Mouse (Mus musculus) forebrain, embryonic 14.5 days (tissue): ENCODE measurements at regions not wholly inside any gene's neighbourhood (a gene's known extent, or its start where the extent isn't known, plus 50 kb on each side); places are given as distances from the start of the nearest gene placed in this dataset.

Source experiments
- ATAC-seq: fragments of 200-750 bp; cut with Nextera tagmentation; 2 replicates; pipeline ENCODE4 v1.8.0; 2017; ENCODE audit warnings: mild to moderate bottlenecking, moderate library complexity
- DNase-seq: peaks from one replicate; pipeline ENCODE4 v3.0.0-alpha.2; 2015; ENCODE audit warnings: low spot score
- H3K27ac ChIP-seq: fragments of 300-500 bp; sonication (generic); 2 replicates; pipeline ENCODE4 v1.5.1; 2014; ENCODE audit warnings: low read depth, mild to moderate bottlenecking, control low read depth, low read length, moderate library complexity
- H3K27me3 ChIP-seq: fragments of 300-500 bp; sonication (generic); replicated peaks from 2 replicates; pipeline ENCODE4 v1.6.1; 2014; ENCODE audit warnings: low read length, control low read depth, mixed read lengths; ENCODE audit not compliant: control insufficient read depth, insufficient read depth
- H3K36me3 ChIP-seq: fragments of 300-500 bp; sonication (generic); 2 replicates; pipeline ENCODE4 v1.6.1; 2014; ENCODE audit warnings: low read length, control low read depth; ENCODE audit not compliant: control insufficient read depth, insufficient read depth
- H3K4me1 ChIP-seq: fragments of 300-500 bp; sonication (generic); 2 replicates; pipeline ENCODE4 v1.6.1; 2014; ENCODE audit warnings: antibody characterized with exemption, low read length, control low read depth; ENCODE audit not compliant: control insufficient read depth, insufficient read depth
- H3K4me2 ChIP-seq: fragments of 300-500 bp; sonication (generic); 2 replicates; pipeline ENCODE4 v1.6.1; 2014; ENCODE audit warnings: mild to moderate bottlenecking, control low read depth, low read length
- H3K4me3 ChIP-seq: fragments of 300-500 bp; sonication (generic); 2 replicates; pipeline ENCODE4 v1.5.1; 2014; ENCODE audit warnings: low read depth, low read length, control low read depth
- H3K9ac ChIP-seq: fragments of 300-500 bp; sonication (generic); 2 replicates; pipeline ENCODE4 v1.6.1; 2014; ENCODE audit warnings: mild to moderate bottlenecking, low read length, control low read depth, moderate library complexity
- H3K9me3 ChIP-seq: fragments of 300-500 bp; sonication (generic); replicated peaks from 2 replicates; pipeline ENCODE4 v1.6.1; 2016; ENCODE audit warnings: low read length, control low read depth, mixed read lengths; ENCODE audit not compliant: control insufficient read depth
- WGBS: fragments of 180-500 bp; shearing (Covaris S2); extraction: QIAGEN DNeasy Blood & Tissue Kit; methylation state at CpG from one replicate; pipeline ENCODE4 v1.1.7; 2014; 5-methylcytosine and 5-hydroxymethylcytosine counted together

DNA sequence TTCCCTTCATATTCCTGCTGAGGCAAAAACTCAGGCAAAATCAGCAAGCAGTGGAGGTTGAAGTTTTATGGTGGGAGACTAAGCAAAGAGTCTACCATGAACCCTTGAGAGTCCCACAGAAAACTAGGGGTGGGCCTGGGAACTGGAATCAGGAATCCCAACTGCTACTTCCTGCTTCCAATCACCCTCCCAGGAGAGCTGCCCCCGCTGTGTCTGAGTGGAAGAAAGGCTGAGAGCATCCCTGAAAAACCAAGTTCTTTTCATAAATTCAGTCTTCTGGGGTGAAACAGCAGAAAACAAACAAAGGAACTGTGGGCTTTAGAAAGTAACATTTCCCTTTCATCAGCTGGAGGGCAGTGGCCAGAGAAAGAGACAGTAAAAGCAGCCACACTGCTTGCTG lies 445.0 kb downstream of the Gsdmc2 start:
- ATAC-seq (no peak), DNase-seq (no peak)
- H3K4me2 ChIP-seq: no peak overlapping the region
- no peaks in the 10 kb centered on the region for H3K27me3 ChIP-seq
- no peaks in the 10 kb centered on the region for H3K4me1 ChIP-seq
- H3K27ac ChIP-seq: no peak overlapping the region
- no peaks in the 10 kb centered on the region for H3K9me3 ChIP-seq
- no peak overlapping the region for H3K4me3 ChIP-seq
- H3K9ac ChIP-seq: no peak overlapping the region
- 65% methylated on average over 1 of the region's 1 CpGs for WGBS
- H3K36me3 ChIP-seq: no peaks in the 10 kb centered on the region

DNA sequence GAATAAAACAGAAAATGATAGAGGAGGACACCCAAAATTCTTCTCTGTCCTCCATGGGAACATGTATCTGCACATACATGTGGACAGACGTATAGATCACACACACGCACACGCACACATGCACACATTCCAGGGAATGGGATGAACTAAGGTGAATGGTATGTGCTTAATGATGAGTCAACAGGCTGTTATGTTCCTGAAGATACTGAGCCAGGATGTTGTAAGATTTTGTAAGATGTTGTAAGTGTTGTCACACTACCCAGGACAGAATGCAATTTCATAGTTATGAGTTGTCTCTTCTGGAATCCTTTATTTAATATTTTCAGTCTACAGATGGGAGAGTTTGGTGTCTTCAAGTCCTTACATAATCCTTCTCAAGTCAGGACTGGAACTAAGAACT lies 447.5 kb downstream of the Gsdmc2 start:
- Histone ChIP-seq H3K4me3 (no peak overlapping the region), H3K4me2 (no peak overlapping the region), H3K36me3 (no peaks in the 10 kb centered on the region), H3K27ac (no peak overlapping the region), H3K4me1 (no peaks in the 10 kb centered on the region), H3K27me3 (no peaks in the 10 kb centered on the region), H3K9me3 (no peaks in the 10 kb centered on the region), H3K9ac (no peak overlapping the region)
- ATAC-seq: no peak
- no peak for DNase-seq
- WGBS: 96% methylated on average over 3 of the region's 3 CpGs

DNA sequence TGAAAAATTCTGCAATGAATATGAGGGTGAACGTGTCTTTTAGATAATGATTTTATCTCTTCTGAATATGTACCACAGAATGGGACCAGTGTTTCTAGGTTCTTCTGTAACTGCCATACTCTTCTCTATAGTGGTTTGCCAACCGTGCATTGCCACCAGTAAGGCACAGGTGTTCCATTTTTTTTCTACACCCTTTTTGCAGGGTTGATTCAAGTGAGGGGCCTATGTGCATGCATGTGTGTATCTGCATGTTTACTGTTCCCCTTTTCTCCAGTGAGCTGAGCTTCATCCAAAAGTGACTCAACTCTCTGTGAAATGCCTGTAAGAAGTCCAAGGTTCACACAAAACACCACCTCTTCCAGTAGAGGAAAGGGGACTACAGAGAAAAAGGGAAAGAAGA lies 467.7 kb downstream of the Gsdmc2 start:
- Histone ChIP-seq H3K4me2 (no peak overlapping the region), H3K27me3 (no peaks in the 10 kb centered on the region), H3K4me1 (no peaks in the 10 kb centered on the region), H3K27ac (no peak overlapping the region), H3K9ac (no peak overlapping the region), H3K4me3 (no peak overlapping the region), H3K36me3 (no peaks in the 10 kb centered on the region), H3K9me3 (no peaks in the 10 kb centered on the region)
- DNase-seq: no peak
- ATAC-seq: no peak
- 88% methylated on average over 2 of the region's 2 CpGs for WGBS

DNA sequence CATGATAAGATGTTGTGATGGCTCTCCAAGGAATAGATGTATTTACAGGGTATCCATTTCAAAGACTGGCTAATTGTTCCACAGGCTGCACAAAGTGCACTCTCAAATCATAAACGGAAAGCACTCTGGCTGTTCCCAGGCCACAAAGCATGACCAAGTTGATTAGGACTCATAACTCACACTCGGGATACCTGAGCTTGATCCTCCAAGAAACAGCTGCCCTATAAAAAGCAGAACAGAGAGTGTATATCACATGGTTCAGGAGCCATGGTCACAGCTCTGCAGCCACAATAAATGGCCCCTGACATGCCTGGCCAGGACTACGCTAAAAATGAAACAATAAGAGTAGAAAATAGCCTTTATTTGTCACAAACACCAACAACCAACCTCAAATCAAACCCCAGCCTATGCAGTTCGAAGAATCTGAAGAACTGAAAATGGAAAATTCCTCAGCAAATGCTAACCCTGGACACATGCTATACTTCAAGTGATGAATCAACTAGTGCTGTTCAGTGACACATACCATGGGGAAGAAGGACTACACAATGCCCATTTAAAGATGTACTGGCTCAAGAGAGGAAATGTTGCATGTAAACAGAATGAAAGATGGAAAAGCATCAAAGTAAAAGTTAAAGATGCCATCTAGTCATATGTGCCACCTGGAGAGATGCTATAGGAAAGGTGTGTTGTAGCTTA lies 473.5 kb downstream of the Gsdmc2 start:
- no peak overlapping the region for H3K4me2 ChIP-seq
- DNase-seq (no peak), ATAC-seq (no peak)
- no peak overlapping the region for H3K9ac ChIP-seq
- no peaks in the 10 kb centered on the region for H3K36me3 ChIP-seq
- no peaks in the 10 kb centered on the region for H3K27me3 ChIP-seq
- no peaks in the 10 kb centered on the region for H3K9me3 ChIP-seq
- WGBS: 83% methylated on average over 4 of the region's 4 CpGs
- no peaks in the 10 kb centered on the region for H3K4me1 ChIP-seq
- H3K27ac ChIP-seq: no peak overlapping the region
- H3K4me3 ChIP-seq: no peak overlapping the region

DNA sequence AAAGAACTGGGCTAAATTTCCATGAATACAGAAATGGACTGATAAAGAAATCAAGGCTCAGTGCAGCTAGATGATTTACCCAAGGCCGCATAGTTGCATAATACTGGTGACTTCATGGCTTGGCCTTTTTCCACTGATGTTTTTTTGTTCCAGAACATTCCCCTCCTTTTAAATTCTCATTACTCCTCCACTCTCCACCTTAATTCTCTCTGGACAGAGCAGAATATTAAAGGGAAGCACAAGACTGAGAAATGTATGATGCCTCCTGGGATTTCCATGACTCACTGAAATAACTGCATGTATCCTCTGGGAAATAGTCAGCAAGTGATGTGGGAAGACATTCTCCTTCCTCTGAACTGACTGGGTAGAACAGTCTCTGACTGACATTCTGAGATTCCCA lies 480.5 kb downstream of the Gsdmc2 start:
- no peaks in the 10 kb centered on the region for H3K36me3 ChIP-seq
- no peaks in the 10 kb centered on the region for H3K9me3 ChIP-seq
- DNase-seq: no peak
- no peaks in the 10 kb centered on the region for H3K27me3 ChIP-seq
- no peak overlapping the region for H3K9ac ChIP-seq
- H3K4me3 ChIP-seq: no peak overlapping the region
- ATAC-seq: no peak
- H3K4me2 ChIP-seq: no peak overlapping the region
- H3K27ac ChIP-seq: no peak overlapping the region
- H3K4me1 ChIP-seq: no peaks in the 10 kb centered on the region
- WGBS: 92% methylated on average over 1 of the region's 1 CpGs

DNA sequence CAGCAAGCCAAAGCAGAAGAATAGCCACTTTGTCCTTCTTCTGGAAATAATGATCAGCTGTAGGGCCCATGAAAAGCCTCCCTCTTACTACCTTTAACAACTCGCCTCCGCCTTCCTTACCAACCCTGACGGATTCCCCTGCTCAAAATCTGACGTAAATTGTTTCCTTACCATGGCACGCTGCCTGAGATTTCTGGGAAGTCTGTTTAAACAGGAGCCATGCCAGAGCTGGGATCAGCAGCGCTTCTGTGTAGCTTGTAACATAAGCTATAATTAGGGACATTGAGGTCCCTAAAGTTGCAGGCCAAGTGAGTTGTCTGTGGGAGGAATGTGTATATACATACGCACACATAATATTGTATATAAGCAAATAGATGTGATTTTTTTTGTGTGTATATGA lies 484.6 kb downstream of the Gsdmc2 start:
- no peak overlapping the region for H3K27ac ChIP-seq
- peak; percentile 40; the same call in 1 of the 2 replicates for ATAC-seq
- H3K4me3 ChIP-seq: no peak overlapping the region
- no peak overlapping the region for H3K9ac ChIP-seq
- H3K9me3 ChIP-seq: no peaks in the 10 kb centered on the region
- H3K4me1 ChIP-seq: no peaks in the 10 kb centered on the region
- WGBS: 40% methylated on average over 7 of the region's 7 CpGs
- H3K27me3 ChIP-seq: no peaks in the 10 kb centered on the region
- H3K36me3 ChIP-seq: no peaks in the 10 kb centered on the region
- no peak overlapping the region for H3K4me2 ChIP-seq
- DNase-seq: peak; percentile 81

DNA sequence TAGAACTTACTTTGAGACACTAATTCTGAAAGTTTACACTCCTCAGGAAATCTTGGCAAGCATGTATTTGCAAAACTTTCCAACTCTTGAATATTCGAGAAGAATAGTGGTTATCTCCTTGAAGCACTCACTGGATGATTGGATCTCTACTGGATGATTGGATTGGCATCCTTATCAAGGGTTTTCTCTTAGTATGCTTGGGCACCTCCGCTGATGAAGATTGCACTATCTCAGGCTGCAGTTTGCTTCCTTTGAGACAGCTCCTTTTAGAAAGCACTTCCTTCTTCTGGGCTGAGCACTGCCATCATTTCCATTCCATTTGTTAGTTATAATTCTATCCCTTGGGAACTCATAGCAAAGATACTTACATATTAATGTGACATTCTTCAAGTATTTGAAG lies 503.2 kb downstream of the Gsdmc2 start:
- Histone ChIP-seq H3K36me3 (no peaks in the 10 kb centered on the region), H3K27ac (no peak overlapping the region), H3K4me3 (no peak overlapping the region), H3K4me2 (no peak overlapping the region), H3K27me3 (no peaks in the 10 kb centered on the region), H3K9me3 (no peaks in the 10 kb centered on the region), H3K9ac (no peak overlapping the region), H3K4me1 (no peaks in the 10 kb centered on the region)
- 80% methylated on average over 2 of the region's 2 CpGs for WGBS
- DNase-seq: peak; percentile 8
- no peak for ATAC-seq

DNA sequence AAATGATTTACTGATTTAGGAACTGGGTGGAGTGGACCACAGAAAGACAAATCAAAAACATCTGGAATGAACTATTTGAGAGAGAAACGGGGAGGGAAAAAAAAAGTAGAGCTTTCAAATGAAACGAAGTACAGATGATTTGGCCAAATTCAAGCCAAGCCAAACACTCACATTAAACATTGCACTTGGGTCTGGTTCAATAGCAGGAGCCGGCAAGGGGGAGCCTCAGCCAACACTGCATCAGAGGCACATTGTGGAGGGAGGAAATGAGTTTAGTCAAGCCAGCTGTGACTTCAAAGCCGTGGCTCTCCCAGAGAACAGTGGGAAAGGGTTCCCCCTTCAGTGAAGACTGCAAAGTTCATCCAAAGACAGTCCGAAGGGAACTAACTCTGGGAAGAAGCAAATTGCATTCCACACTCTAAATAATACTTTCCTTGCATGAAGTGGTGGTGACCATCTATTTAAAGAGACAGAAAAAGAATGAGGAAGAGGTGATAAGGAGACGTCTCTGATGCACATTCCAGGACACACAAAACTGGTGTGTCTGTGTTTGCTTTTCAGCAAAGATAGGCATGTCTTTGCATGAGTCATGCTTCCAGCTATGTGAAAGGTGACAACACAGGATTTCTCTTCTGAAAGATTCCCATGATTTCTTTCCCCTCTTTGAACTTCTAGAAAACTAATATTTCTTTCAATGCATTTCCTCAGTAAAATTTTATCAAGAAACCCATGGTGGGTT lies 504.5 kb downstream of the Gsdmc2 start:
- Histone ChIP-seq H3K27ac (no peak overlapping the region), H3K36me3 (no peaks in the 10 kb centered on the region), H3K9me3 (no peaks in the 10 kb centered on the region), H3K4me1 (no peaks in the 10 kb centered on the region), H3K4me3 (no peak overlapping the region), H3K27me3 (no peaks in the 10 kb centered on the region), H3K9ac (no peak overlapping the region), H3K4me2 (no peak overlapping the region)
- DNase-seq (peak; percentile 49), ATAC-seq (no peak)
- WGBS: 53% methylated on average over 6 of the region's 6 CpGs

DNA sequence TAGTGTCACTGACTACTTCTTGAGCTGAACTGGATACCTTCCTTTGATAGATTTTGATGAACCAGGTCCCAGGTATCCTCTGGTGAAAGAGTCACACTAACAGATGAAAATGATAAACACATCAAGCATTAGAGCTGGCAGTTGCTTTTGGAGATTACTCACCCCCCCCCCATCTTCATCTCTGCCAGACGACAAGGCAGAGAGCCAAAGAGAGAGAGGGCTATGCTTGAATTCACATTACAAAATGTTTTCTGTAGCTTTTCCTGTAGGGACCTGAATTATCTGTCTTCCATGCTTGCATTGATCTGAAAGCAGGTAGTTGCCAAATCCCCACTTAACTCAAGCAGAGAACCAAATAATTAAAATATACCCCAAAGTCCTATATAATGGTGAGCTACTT lies 525.3 kb downstream of the Gsdmc2 start:
- 0 out of 2 replicates have a peak, but pooled peaks cover 3% of the 10 kb centered on the region for H3K4me1 ChIP-seq
- no peaks in the 10 kb centered on the region for H3K9me3 ChIP-seq
- peak; percentile 60 for DNase-seq
- 18% methylated on average over 1 of the region's 1 CpGs for WGBS
- no peak overlapping the region for H3K4me3 ChIP-seq
- H3K4me2 ChIP-seq: no peak overlapping the region
- H3K9ac ChIP-seq: no peak overlapping the region
- no peaks in the 10 kb centered on the region for H3K36me3 ChIP-seq
- H3K27ac ChIP-seq: no peak overlapping the region
- H3K27me3 ChIP-seq: no peaks in the 10 kb centered on the region
- ATAC-seq: peak; percentile 34; the same call in 1 of the 2 replicates
